Mouse (Mus musculus) left cerebral cortex, postnatal 4 days (tissue): ENCODE measurements around the gene Th. TPM values are rescaled to one million over a fixed set of nuclear protein-coding genes. Genes with fewer than 3 reads are reported as not detected.

Experiments
- DNase-seq: peaks from one replicate; pipeline ENCODE4 v3.0.0-alpha.2; 2022
- intact Hi-C: fragments of 180-260 bp; cut with DNase I; formaldehyde crosslinking; loops from one replicate; pipeline ENCODE4 v1.15.1; 2025
- total RNA-seq, 2 experiments: library from RNA; stranded (reverse); gene quantifications; 2 replicates each; pipeline ENCODE4 v1.2.3; 2021

Gene Th
- 1 to 10 TPM; 1.2 to 1.7 TPM for total RNA-seq

- no peak for DNase-seq
- intact Hi-C loops = no loop called here
These were observed at the start of gene Th for GRCm38 (mm10) chr7:142931028-142931427. Gene Th, minus strand, starts transcription at chr7:142931128.

GRCm38 (mm10) chr7:142968809-142969511 is 38.0 kb upstream of the Th start, which contains the start of gene Ascl2:
Gene Ascl2, minus strand, starts transcription at chr7:142969264.
- peak; percentile 53 for DNase-seq
- intact Hi-C loops = no loop called here

- DNase-seq = peak; percentile 56
- intact Hi-C loops = no loop called here
These were observed 37.2 kb upstream of the Th start for GRCm38 (mm10) chr7:142967884-142968808.

GRCm38 (mm10) chr7:142967414-142967883 is 36.5 kb upstream of the Th start:
- intact Hi-C loops = no loop called here
- DNase-seq = no peak

- no peak for DNase-seq
- intact Hi-C loops = no loop called here
These were observed 28.8 kb upstream of the Th start for GRCm38 (mm10) chr7:142959752-142960151.

DNA sequence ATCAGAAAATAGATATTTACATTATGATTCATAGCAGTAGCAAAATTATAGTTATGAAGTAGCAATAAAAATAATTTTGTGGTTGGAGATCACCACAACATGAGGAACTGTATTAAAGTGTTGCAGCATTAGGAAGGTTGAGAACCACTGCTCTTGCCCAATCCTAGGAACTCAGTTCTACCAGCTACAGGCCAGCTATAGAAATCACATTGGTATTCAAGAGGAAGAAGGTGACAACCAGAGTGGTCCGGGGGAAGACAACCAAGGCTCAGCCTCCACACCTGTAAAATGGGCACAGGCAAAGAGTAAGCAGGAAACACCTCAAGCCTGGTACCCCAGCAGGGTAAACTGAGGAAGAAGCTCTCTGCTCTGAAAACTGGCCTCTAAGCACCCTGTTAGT is 27.9 kb upstream of the Th start:
- no peak for DNase-seq
- intact Hi-C loops = no loop called here

DNA sequence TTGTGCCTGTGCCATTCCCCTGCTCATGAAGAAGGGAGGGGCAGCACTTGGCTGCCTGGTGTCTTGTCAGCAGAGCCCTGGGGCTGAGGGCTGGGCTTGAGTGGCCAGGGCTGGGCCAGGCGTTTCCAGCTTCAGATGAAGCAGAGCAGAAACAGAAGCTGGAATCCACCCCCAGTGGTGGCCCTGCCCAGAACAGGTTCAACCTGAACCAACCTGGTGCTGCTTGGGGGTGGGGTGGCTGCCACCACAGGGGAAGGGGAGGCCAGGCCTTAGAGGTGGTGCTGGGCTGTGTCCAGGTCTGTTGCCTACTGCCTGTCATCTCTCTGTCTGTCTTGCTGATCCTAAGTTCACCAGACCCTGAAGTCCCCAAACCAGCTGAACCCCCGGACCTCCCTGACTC is 25.1 kb upstream of the Th start:
- DNase-seq = no peak
- intact Hi-C loops = no loop called here

DNA sequence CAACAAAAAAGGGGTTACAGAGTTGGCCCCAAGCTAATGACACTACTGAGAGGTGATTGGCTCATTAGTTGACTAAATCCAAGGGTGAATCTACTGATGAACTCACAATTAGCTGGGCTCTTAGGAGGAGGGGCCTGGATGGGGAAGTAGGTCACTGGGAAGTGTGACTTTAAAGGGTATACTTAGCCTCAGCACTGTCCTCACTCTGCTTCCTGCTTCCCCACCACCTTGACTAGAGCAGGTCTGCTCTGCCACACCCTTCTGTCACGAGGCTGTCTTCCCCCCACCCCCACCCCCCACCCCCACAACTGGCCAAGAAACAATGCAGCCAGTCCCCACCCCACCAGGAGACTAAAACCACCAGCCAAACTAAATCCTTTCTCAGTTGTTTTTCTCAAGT is 18.6 kb upstream of the Th start:
- DNase-seq = no peak
- intact Hi-C loops = no loop called here

DNA sequence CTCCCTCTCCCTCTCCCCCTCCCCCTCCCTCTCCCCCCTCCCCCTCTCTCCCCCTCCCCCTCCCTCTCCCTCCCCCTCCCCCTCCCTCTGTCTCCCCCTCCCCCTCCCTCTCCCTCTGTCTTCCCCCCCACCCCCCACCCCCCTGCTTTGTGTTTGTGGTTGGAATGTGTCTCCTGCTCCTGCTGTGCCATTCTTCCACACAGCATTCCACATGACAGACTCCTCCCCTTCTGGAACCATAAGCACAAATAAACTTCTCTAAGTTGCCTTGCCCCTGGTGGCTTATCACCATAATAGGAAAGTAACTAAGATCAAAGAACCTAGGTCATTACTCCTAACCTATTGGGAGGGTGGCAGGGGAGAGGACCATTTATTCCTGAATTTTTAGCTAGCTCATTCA is 6.7 kb upstream of the Th start:
- intact Hi-C loops = no loop called here
- no peak for DNase-seq

- intact Hi-C loops = no loop called here
- DNase-seq = no peak
These were observed 4.8 kb upstream of the Th start for GRCm38 (mm10) chr7:142935708-142936107.

- intact Hi-C loops = no loop called here
- DNase-seq = no peak
These were observed 1.5 kb upstream of the Th start for GRCm38 (mm10) chr7:142932469-142932868.

DNA sequence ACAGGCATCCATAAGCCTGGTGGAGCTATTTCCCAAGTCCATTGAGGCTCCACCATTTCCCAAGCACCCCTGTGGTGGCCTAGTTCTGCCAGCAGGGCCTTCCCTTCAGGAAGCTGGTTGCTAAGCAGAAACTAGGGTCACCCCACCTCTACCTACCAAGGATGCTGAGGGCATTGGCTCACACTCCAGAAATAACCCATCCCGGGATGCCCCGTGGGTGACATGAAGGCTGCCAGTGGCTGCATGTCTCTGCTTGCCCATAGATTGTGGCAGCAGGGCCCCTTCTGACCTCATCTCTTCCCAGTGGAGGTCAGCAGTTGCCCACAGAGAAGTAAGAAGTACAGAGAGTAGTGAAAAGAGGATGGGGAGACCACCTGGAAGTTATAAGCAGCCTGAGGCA is 1.4 kb downstream of the Th start:
- intact Hi-C loops = no loop called here
- DNase-seq = no peak

- DNase-seq = no peak
- intact Hi-C loops = no loop called here
These were observed 3.6 kb downstream of the Th start for GRCm38 (mm10) chr7:142927293-142927692.

- intact Hi-C loops = no loop called here
- DNase-seq = peak; percentile 78
These were observed 12.0 kb downstream of the Th start for GRCm38 (mm10) chr7:142918641-142919628.

- intact Hi-C loops = no loop called here
- no peak for DNase-seq
These were observed 13.3 kb downstream of the Th start for GRCm38 (mm10) chr7:142917659-142918058.

- peak; percentile 91 for DNase-seq
- intact Hi-C loops = no loop called here
These were observed 14.8 kb downstream of the Th start for GRCm38 (mm10) chr7:142916178-142916577.

- DNase-seq = no peak
- intact Hi-C loops = no loop called here
These were observed 19.2 kb downstream of the Th start for GRCm38 (mm10) chr7:142911682-142912081.

- intact Hi-C loops = no loop called here
- no peak for DNase-seq
These were observed 20.8 kb downstream of the Th start for GRCm38 (mm10) chr7:142910104-142910503.

GRCm38 (mm10) chr7:142909622-142910021 is 21.3 kb downstream of the Th start:
- intact Hi-C loops = no loop called here
- DNase-seq = no peak

DNA sequence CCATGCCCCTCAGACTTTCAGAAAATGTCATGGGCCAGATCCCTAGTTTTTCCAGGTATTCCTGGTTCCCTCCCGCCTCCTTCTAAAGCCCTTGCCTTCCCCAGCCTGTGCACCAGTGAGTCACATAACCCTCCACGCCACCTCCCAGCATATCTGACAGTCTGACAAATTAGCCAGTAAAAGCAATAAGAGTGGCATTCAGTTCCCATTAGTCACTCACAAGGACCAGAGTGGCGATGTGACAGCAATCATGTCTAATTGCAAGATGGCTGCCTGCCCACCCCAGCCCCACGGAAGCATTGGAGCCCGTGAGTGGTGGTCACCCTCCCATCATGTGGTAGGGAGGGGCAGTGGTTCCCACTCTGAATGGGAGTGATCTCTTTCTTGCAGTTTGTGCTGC is 25.3 kb downstream of the Th start:
- DNase-seq = no peak
- intact Hi-C loops = no loop called here

- no peak for DNase-seq
- intact Hi-C loops = no loop called here
These were observed 26.6 kb downstream of the Th start for GRCm38 (mm10) chr7:142904331-142904730.
